Mouse (Mus musculus) c-Kit-positive CD71-positive TER-119-negative erythroid progenitor cells, embryonic 14.5 days (primary cell): ENCODE data around the gene Adam19.
A peak's percentile ranks its signal among the peaks of the same experiment; 100 is the strongest.

Source experiments
- DNase-seq: peaks from one replicate; pipeline ENCODE4 v3.0.0-alpha.2; 2013; ENCODE audit warnings: low read depth

The Adam19 gene

DNA sequence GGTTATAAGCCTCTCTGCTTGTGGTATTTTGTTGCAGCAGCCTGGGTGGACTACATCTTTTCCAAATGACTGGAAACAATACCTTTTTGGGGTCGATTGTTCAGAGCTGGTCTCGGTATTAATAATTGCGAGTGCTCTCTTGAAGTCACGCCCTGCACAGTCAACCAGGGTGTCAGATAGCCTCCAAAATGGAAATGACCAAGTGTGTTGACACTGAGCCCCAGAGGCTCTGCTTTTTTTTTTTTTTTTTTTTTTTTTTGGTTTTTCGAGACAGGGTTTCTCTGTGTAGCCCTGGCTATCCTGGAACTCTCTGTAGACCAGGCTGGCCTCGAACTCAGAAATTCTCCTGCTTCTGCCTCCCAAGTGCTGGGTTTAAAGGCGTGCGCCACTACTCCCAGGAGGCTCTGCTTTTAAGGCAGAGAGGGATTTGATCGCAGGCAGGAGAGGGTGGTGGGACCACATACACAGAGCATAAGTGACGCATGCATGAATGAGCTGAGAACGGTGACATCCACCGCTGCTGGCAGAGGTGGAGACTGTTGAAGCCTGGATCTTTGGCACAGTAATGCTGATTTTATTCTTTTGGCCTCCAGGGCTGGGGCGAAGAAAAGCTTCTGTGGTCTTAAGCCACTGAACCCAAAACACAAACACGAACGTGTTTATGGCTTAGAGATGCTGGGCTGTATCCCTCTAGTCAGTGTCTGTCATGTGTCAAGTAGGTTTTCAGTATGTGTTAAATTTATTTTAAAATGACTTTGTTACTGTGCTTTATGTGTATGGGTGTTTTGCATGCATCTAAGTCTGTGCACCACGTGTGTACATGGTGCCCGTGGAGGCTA, 18.3 kb downstream of the Adam19 start:
- DNase-seq, result no peak

DNA sequence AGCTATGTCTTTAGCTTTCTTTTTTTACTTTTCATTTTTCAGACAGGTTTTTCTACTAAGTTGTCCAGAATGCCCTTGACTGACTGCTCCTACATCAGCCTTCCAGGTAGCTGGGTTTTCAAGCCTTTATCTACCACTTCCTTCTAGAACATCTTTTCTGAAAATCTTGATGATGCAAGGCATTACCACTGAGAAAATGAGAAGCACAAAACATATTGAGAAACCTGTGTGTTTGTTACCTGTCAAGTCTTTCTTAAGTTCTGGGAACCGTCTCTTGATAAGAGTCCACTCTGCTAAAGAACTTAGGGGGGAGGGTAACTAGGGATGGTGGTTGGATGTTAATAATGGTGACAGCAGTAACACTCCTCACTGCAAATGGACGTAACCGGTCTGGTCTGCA, 19.7 kb downstream of the Adam19 start:
- no peak for DNase-seq

DNA sequence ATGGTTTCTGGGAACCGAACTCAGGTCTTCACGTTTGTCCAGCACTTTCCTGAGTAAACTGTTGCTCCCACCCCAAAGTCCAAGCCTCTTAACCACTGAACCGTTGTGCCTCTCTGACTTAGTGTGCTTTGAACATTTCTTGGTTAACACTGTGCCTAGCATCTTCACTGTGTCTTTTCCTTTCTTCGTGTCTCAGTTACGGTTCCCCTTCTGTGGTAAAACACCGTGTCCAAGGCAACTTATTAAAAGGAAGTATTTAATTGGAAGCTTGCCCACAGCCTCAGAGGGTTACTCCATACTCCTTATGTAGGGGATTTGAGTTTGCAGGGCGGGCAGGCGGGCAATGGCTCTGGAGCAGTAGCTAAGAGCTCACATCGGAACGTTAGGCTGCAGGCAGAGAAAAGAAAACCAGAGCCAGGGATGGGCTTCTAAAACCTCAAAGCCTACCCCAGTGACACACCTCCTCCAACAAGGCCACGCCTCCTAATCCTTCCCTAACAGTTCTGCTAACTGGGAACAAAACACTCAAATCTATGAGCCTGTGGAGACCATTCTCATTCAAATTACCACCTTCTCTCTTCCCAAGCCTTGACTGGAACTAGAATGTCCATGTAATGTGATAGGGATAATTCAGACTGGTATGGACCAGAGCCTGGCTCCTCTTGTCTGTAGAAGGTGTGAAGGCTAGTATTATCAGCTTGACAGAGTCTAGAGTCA, 20.8 kb downstream of the Adam19 start:
- no peak for DNase-seq

DNA sequence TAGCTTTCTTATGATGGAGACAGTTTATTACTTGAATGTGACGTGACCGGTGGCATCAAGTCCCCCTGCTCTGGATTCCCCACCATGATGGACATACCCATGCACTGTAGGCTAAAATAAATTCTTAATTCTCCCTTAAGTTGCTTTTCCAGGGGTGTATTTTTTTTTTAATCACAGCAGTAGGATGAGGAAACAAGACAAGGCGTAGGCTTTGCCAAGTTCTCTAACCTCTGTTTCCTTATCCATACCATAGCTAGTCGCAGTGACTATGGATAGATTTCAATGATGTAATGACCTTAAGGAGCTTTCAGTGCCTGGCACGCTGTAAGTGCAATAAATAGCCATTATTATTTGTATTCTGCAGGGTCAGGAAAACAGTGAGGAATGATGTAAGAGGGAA, 21.5 kb downstream of the Adam19 start:
- no peak for DNase-seq

DNA sequence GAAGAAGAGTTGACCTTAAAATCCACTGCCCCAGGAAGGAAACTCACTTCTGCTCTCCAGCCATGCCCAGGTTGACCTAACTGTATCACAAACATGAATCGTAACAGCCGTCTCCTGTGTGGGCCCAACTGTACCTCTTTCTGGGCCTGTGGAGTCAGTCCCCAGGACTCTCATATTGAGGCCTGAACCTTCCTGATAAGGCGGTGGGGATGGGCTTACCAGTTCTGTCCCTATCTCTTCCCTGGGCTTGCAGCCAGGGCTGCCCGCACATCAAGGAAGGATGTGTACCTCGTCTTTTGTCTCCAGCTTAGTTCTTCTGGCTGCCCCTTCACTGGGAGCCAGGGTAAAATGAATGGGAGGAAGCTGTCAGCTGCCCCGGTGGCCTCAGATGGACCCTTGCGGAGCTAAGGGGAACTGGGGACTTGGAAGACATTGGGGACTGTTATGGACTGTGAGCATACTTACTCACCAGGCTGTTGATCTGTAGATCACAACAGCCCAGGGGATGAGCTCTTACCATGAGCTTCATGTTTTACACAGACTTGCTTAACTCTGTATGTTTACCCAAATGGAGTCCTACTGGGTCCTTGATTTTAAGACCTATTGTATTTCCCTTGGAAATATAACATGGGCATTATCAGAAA, 22.1 kb downstream of the Adam19 start:
- DNase-seq, result peak; percentile 81

DNA sequence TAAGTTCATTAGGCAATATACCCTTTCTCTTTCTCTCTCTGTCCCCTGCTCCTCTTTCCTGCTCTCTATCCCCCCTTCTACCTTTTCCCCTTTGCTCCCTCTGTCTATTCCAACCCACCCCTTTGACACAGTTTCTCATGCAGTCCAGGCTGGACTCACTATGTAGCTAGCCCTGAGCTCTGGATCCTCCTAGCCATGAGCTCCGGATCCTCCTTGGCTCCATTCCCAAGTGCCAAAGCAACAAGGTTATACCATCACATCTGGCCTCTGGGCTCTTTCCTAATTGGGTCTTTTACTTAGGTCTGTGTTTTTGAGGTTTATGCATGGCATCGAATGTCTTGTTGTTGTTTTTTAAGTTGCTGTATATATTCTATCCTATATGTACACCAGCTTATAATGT, 25.3 kb downstream of the Adam19 start:
- no peak for DNase-seq

DNA sequence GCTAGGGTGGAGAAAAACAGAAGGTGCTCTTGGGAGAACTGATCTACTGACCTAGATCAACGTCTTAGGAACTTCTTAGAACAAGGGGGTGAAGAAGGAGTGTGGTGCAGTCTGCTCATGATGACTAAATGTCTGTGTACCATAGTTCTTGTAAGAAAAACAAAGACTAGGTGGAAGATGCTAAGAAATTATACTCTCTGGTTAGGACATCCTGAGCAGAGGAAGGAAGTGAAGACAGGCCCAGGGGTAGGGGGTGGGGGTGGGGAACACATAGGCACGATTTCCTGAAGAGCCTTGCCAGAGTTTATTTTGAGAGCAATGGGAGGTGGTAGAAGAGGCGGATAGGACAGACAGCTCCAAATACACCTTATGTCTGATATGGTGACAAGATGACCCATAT, 27.6 kb downstream of the Adam19 start:
- DNase-seq, result no peak

DNA sequence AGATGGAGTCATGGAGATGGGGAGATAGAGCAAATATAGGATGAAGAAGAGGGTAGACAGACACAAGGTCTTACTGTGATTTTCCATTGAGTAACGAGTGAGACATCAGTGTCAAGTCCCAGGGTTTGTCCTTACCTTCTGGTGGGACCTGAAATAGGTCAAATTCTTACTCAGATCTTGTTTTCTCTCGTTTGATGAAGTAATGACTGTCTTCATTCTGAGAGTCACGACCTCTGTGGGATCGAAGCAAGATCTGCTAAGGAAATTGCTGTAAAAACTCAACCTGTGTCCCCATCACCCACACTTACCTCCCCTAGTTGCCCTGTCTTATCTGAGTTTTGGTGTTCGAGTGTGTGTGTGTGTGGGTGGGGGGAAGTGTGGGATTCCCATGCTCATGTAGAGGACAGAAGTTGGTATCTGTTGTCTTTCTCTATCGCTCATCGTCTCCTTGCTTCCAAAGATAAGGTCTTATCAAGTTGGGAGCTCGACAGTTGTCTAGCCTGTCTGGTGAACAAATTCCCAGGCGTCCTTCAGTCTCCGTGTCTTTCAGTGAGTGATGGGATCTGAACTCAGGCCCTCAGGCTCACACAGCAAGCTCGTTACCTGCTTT, 28.1 kb downstream of the Adam19 start:
- DNase-seq, result no peak

DNA sequence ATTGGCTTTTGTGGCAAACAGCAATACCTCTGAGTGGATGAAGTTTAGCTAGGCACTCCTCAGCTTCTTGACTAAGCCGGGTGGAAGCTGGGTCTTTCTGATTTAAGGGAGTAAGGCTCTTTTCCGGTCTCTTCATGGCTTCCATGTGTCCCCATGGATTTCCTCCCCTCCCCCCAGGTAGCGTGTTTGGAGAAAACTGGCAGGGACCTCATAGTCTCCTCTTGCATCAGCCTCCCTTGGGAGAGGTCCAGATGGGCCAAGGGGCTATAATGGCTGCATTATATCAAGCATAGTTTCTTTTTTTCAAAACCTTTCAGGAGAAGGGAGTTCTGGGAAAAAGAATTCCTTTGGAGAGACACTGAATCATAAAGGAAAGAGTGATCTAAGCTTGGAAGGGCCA, 28.8 kb downstream of the Adam19 start:
- DNase-seq, result no peak

DNA sequence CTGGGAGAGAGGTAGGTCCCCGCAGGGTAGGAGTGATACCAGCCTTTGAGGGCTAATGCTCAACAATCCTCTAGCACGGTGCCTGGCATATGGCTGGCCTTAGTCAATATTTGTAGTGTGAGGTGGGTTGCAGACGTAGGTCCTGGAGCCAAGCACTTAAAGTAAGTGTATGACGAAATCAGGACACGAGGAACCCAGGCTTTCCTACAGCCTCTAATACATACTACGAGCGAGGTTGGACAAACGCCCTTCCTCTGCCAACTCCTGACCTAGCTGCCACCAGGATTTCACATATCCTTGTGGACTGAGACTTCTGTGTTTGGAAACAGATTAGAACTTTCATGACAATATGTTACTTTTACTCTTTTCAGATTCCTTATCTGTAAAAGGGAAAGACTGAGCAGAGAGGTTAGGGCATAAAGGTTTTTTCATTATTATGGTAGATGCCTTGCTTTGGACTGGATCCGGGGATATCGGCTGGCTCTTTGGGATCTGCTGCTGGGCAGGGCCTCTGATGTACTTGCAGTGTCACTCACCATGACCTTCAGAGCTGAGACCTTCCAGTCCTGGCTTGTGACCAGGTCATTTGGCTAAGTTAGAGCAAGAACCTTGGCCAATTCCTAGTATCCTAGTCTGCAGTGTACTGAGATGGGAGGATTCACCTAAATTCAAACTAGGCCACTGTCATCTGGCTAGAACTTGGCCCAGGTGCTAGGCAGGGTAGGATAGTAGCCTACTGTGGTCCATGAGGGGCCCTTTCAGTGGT, 29.8 kb downstream of the Adam19 start:
- no peak for DNase-seq

DNA sequence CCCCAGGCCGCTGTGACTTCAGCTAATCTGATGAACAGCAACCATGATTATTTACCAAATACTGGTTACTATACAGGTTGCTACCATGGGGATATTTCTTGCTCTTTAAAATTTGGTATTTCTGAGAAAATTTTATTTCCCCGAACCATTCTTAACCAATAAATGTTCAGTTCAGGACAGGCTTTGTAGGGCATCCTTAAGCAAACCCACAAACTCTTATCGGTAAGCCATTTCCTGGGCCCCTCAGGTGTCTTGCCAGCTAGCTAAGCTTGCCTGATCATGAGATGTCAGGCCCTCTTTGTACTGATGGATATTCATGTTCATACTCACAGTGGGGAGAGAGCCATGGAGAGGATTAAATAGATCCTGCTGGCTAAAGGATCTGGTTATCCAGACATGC, 30.7 kb downstream of the Adam19 start:
- no peak for DNase-seq

DNA sequence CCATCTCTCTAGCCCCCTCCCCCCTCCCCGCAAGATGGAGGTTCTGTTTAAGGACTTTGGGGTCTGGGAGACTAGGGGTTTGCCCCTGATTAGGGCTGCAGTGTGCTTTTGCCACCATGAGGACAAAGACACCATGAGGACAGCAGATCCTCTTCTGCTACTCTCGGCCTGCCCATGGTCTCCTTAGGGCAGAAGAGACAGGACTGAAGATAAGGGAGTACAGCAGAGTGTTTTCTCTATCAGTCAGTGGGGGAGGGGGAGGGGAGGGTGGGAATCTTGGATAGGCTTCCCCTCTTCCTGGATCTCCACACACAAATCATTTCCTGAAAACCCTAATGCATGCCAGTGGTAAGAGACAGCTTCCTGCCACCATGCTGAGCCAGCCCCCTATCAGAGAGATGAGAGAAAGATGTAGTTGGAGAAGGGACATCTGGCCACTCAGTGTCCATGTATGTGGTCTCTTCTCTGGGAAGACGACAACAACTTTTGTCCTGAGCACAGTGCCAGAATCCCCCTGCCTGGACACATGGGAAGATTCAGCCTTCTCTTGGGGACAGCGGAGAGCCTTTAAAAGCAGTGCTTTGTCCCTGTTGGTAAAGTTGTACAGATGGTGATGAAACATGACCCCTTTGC, 33.4 kb downstream of the Adam19 start:
- no peak for DNase-seq

DNA sequence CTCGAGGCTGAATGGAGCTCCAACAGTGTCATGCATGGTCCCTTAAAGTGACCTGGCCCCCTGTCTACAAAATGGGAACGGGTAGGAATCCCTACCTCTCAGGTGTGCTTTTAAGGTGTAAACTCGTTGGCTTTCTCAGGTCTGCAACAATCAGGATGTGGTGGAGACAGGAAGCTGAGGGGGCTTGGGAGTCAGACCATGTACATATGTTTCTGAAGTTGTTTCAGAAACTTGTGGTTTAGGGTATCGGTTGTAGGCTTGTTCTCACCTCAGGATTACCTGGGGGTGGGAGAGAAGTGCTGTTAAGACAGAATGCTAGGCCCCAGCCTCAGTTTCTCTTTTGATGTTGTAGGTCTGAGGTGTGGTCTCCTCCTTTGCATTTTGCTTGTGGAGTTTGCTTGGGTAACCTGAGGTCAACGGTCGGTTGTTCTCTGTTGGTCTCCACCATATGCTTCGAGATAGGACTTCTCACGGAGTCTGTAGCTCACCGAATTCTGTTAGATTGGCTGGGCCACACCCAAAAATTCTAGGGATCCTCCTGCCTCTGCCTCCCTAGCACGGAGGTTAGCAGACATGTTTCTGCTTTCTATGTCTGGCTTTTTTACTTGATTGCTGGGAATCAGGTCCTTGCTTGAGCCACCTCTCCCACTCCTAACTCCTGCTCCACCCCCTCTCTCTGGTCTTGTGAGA, 34.4 kb downstream of the Adam19 start:
- peak; percentile 31 for DNase-seq

DNA sequence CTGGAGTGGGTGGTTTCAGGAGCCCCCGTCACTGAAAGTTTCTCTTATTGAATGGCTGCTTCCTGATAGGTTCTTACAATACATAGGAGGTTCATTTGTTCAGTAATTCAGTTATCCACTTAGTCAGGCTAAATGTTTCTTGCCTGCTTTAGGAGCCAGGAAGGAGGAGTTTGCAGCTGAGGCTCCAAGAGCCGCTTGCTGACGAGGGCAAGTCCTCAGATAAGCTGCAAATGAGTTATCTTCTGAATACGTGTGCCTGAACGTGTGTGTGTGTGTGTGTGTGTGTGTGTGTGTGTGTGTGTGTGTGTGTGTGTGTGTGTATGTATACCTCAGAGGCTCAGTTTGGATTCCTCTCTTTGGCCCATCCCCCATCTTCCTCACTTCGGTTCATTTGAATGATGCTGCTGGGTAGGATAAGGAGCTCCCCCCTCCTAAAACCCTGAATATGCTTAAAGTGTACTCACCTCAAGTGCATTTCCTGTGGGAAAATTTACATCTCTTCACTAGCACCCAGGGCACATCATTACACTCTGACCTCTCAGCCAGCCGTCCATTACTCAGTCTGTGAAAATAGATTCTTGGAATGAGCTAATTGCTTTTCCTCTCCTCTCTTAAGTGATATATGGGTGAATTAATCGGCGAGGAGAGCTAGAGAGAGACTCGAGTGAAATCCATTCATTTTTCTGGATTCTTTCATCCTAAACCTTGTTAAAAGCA, 35.3 kb downstream of the Adam19 start:
- DNase-seq, result peak; percentile 50

DNA sequence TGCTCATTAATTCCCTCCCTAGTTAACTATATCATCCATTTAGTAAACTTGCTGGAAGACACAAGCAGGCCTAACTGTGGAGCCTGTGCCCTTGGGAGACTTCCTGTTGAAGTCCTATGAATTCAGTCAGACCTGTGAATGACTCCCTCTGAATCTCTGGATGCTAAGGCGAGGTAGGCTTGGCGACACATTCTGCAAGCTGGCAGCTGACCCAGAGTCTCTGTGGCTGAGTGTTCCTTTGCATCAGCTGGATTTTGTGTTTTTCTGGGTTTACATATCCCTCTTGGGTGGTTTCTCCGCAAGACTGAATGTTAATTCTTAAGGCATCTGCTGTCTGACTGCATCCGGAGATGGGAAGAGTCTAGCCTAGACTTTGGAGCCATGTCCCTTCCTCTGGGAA, 36.3 kb downstream of the Adam19 start:
- DNase-seq, result no peak

DNA sequence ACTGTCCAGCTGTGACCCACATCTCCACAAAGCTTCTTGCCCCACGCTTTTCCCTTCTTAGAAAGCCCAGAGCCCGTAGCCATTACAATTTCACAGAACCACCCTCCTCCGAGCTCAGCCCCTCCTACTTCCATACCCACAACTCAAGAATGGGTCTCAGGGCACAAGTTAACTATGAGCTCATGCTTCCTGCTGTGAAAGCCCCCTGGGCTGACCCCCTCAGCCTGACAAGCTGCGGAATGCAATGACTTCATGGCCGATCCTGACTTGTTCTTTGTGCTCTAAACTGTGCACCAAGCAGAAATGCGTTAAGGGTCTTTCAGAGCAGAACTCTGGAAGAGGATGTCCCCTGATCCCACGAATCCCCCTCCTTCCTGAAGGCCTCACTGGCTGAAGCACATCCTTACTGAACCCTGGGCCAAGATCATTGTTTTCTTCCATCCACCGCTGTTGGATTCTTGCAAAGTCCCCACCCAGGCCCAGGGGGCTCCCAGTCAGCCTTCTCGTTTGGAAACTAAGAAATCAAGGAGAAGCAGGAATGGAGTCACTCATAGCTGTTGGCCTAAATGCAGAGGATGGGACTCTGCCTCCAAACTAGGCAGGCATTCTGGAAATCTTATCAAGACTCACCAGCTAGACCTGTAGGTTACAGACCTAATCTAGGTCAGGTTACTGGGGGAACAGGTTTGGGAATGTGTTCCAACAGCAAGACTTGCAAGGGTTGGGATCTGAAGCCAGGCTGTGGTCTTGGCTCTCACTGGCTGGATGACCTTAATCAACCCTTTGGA, 39.9 kb downstream of the Adam19 start:
- DNase-seq, result no peak

DNA sequence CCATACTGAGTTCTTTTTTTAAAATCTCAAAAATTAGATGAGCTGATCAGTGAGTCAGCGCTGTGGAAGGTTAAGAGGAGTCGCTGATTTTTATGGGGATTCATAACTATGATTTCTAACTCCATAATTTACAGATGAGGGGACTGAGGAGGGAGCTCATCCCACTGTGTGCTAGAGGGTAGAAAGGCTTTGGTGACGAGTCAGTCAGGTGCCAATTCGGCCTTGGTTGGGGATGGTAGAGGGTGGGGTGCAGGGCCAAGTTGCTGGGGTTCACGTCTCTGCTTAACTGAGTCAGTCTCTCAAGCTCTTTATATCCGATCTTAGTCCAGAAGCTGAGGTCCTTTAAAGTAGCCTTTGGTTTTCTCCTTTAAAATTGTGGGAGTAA, 40.5 kb downstream of the Adam19 start:
- no peak for DNase-seq

DNA sequence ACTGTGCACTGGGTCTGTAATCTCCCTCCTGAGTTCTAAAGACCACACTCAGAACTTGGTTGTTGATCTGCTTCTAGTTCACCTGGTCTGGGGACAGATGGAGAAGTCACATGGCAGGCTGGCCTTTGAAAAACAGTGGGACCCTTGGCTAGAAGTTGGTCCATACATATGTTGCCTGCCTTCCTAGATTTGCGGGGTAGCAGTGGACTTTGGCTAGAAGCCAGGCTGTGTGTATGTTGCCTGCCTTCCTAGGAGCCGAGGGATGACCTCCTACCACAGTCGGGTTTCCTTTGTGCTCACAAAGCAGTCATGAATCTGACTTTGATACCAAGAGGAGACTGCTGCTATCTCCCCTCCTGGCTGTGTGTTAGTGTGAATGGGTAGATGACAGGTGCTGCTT, 41.3 kb downstream of the Adam19 start:
- no peak for DNase-seq

DNA sequence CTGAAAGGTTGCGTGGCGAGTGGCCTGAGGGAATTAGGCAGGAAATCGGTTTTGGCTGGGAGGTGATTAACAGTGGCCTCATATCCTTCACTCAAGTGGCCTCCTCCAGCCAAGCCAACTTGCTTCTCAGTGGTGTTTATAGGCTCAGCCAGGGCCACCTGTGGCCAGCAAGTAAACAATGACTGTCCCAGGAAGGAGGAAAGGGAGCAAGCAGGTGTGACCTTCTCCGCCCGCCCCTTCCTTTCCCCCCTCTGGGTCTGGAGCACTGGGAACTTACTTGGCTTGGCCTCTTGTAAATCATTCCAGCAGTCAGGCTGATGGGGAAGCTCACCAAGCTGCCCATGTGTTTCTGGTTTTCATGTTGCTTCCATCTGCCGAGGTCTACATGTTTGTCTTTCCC, 46.3 kb downstream of the Adam19 start:
- DNase-seq, result no peak
